Mouse (Mus musculus) neural tube, embryonic 11.5 days (tissue): ENCODE measurements at regions not wholly inside any gene's neighbourhood (a gene's known extent, or its start where the extent isn't known, plus 50 kb on each side); places are given as distances from the start of the nearest gene placed in this dataset.
"Not testable (repeated sequence)": the region's sequence is repeated elsewhere in the genome, so short reads cannot be mapped to it uniquely, and the experiment has no call there.

ENCODE experiments used
- ATAC-seq: fragments of 200-750 bp; cut with Nextera tagmentation; 2 replicates; pipeline ENCODE4 v1.8.0; 2017; ENCODE audit warnings: moderate number of reproducible peaks, mild to moderate bottlenecking, moderate TSS enrichment, moderate library complexity; ENCODE audit not compliant: insufficient read depth, low FRiP score, low TSS enrichment
- DNase-seq: peaks from one replicate; pipeline ENCODE4 v3.0.0-alpha.2; 2015; ENCODE audit warnings: low spot score
- H3K27ac ChIP-seq: fragments of 300-500 bp; sonication (generic); 2 replicates; pipeline ENCODE4 v1.5.1; 2014; ENCODE audit warnings: low read depth, mild to moderate bottlenecking, low read length
- H3K27me3 ChIP-seq: fragments of 300-500 bp; sonication (generic); 2 replicates; pipeline ENCODE4 v1.6.1; 2014; ENCODE audit warnings: mild to moderate bottlenecking, low read length, mixed read lengths; ENCODE audit not compliant: control insufficient read depth, insufficient read depth
- H3K36me3 ChIP-seq: fragments of 300-500 bp; sonication (generic); 2 replicates; pipeline ENCODE4 v1.6.1; 2014; ENCODE audit warnings: mild to moderate bottlenecking, low read length, moderate library complexity, mixed read lengths; ENCODE audit not compliant: control insufficient read depth, insufficient read depth
- H3K4me1 ChIP-seq: fragments of 300-500 bp; sonication (generic); 2 replicates; pipeline ENCODE4 v1.6.1; 2014; ENCODE audit warnings: low read length, mixed read lengths; ENCODE audit not compliant: control insufficient read depth, insufficient read depth
- H3K4me2 ChIP-seq: fragments of 300-500 bp; sonication (generic); 2 replicates; pipeline ENCODE4 v1.6.1; 2014; ENCODE audit warnings: low read depth, mild to moderate bottlenecking, moderate library complexity
- H3K4me3 ChIP-seq: fragments of 300-500 bp; sonication (generic); 2 replicates; pipeline ENCODE4 v1.5.1; 2014; ENCODE audit warnings: low read depth, low read length
- H3K9ac ChIP-seq: fragments of 300-500 bp; sonication (generic); 2 replicates; pipeline ENCODE4 v1.6.1; 2014; ENCODE audit warnings: mild to moderate bottlenecking, low read length
- H3K9me3 ChIP-seq: fragments of 300-500 bp; sonication (generic); 2 replicates; pipeline ENCODE4 v1.6.1; 2016; ENCODE audit warnings: low read length; ENCODE audit not compliant: control insufficient read depth
- WGBS: fragments of 180-500 bp; shearing (Covaris S2); extraction: QIAGEN DNeasy Blood & Tissue Kit; methylation state at CpG from one replicate; pipeline ENCODE4 v1.1.7; 2014; 5-methylcytosine and 5-hydroxymethylcytosine counted together

GRCm38 (mm10) chr7:83392181-83392580, 192.5 kb upstream of the Tmc3 start:
- Histone ChIP-seq H3K9ac (no peak overlapping the region), H3K4me1 (no peaks in the 10 kb centered on the region), H3K9me3 (no peaks in the 10 kb centered on the region), H3K4me2 (no peak overlapping the region), H3K36me3 (no peaks in the 10 kb centered on the region), H3K27me3 (no peaks in the 10 kb centered on the region), H3K27ac (no peak overlapping the region), H3K4me3 (no peak overlapping the region)
- WGBS = 96% methylated on average over 2 of the region's 2 CpGs
- DNase-seq = no peak
- no peak for ATAC-seq

- H3K27ac ChIP-seq = no peak overlapping the region
- no peak for ATAC-seq
- no peak overlapping the region for H3K9ac ChIP-seq
- H3K4me3 ChIP-seq = no peak overlapping the region
- no peaks in the 10 kb centered on the region for H3K27me3 ChIP-seq
- no peak for DNase-seq
- H3K4me2 ChIP-seq = no peak overlapping the region
- H3K9me3 ChIP-seq = no peaks in the 10 kb centered on the region
- H3K36me3 ChIP-seq = no peaks in the 10 kb centered on the region
- H3K4me1 ChIP-seq = no peaks in the 10 kb centered on the region
Measured at GRCm38 (mm10) chr7:83392625-83393024, 192.1 kb upstream of the Tmc3 start.

DNA sequence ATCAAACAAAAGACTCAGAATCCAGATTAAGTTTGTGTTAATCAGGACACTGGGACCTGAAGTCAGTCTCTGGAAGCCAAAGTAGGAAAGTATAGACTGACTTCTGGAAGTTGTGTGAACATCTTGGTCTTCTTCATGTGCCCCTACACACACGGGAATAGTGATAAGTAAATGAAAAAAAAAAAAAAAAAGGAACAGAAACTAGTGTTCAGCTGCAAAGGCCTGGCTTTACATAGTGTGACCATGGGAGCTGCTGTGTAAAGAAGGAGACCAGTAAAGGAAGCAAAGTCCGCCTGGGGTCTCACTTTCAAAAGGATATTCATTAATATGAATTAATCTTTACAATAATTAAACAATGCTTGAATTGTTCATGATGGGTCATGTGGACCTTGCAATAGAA, 190.6 kb upstream of the Tmc3 start:
- no peak for DNase-seq

GRCm38 (mm10) chr7:83399668-83400067, 185.1 kb upstream of the Tmc3 start:
- no peaks in the 10 kb centered on the region for H3K36me3 ChIP-seq
- no peak overlapping the region for H3K27ac ChIP-seq
- no peak overlapping the region for H3K4me3 ChIP-seq
- H3K27me3 ChIP-seq = no peaks in the 10 kb centered on the region
- DNase-seq (no peak), ATAC-seq (no peak)
- H3K4me2 ChIP-seq = no peak overlapping the region
- no peaks in the 10 kb centered on the region for H3K4me1 ChIP-seq
- H3K9ac ChIP-seq = no peak overlapping the region
- no peaks in the 10 kb centered on the region for H3K9me3 ChIP-seq

More for the DNA sequence above, 190.6 kb upstream of the Tmc3 start:
- ATAC-seq = no peak
- 78% methylated on average over 2 of the region's 2 CpGs for WGBS
- Histone ChIP-seq H3K4me3 (no peak overlapping the region), H3K27me3 (no peaks in the 10 kb centered on the region), H3K4me2 (no peak overlapping the region), H3K9ac (no peak overlapping the region), H3K9me3 (no peaks in the 10 kb centered on the region), H3K36me3 (no peaks in the 10 kb centered on the region), H3K4me1 (no peaks in the 10 kb centered on the region), H3K27ac (no peak overlapping the region)

GRCm38 (mm10) chr7:83401001-83401400, 183.7 kb upstream of the Tmc3 start:
- no peak for ATAC-seq
- WGBS = 87% methylated on average over 5 of the region's 5 CpGs
- H3K27ac ChIP-seq = no peak overlapping the region

DNA sequence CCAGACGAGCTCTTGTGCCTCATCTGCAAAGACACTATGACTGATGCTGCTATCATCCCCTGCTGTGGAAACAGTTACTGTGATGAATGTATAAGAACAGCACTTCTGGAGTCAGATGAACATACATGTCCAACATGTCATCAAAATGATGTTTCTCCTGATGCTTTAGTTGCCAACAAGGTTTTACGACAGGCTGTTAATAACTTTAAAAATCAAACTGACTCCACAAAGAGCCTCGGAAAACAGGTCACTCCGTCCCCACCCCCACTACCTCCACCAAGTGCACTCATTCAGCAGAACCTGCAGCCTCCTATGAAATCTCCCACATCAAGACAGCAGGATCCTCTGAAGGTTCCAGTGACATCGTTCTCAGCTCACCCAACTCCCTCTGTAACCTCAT, 172.0 kb upstream of the Tmc3 start:
- not testable (repeated sequence) for H3K9me3 ChIP-seq, H3K36me3 ChIP-seq, ATAC-seq, DNase-seq, H3K4me2 ChIP-seq, H3K4me1 ChIP-seq, H3K9ac ChIP-seq, H3K4me3 ChIP-seq, H3K27ac ChIP-seq, H3K27me3 ChIP-seq
- WGBS = 86% methylated on average over 5 of the region's 5 CpGs

More at GRCm38 (mm10) chr7:83401001-83401400, 183.7 kb upstream of the Tmc3 start:
- Histone ChIP-seq H3K4me1 (no peaks in the 10 kb centered on the region), H3K9me3 (no peaks in the 10 kb centered on the region), H3K27me3 (no peaks in the 10 kb centered on the region), H3K9ac (no peak overlapping the region), H3K4me2 (no peak overlapping the region), H3K4me3 (no peak overlapping the region), H3K36me3 (no peaks in the 10 kb centered on the region)
- DNase-seq = no peak

- Histone ChIP-seq H3K9me3 (no peaks in the 10 kb centered on the region), H3K27me3 (no peaks in the 10 kb centered on the region), H3K4me3 (no peak overlapping the region), H3K4me2 (no peak overlapping the region), H3K27ac (no peak overlapping the region), H3K9ac (no peak overlapping the region), H3K4me1 (peaks cover 4% of the 10 kb centered on the region; the same call in 1 of the 2 replicates), H3K36me3 (no peaks in the 10 kb centered on the region)
- no peak for ATAC-seq
- no peak for DNase-seq
- WGBS = 79% methylated on average over 3 of the region's 3 CpGs
Measured at GRCm38 (mm10) chr7:83429929-83430556, 154.7 kb upstream of the Tmc3 start.

GRCm38 (mm10) chr7:83431094-83431493, 153.6 kb upstream of the Tmc3 start:
- no peaks in the 10 kb centered on the region for H3K9me3 ChIP-seq
- ATAC-seq (no peak), DNase-seq (no peak)
- H3K4me2 ChIP-seq = no peak overlapping the region
- no peaks in the 10 kb centered on the region for H3K36me3 ChIP-seq
- WGBS = 53% methylated on average over 2 of the region's 2 CpGs
- H3K4me1 ChIP-seq = peaks cover 4% of the 10 kb centered on the region; the same call in 1 of the 2 replicates
- no peak overlapping the region for H3K27ac ChIP-seq
- H3K9ac ChIP-seq = no peak overlapping the region
- no peak overlapping the region for H3K4me3 ChIP-seq
- no peaks in the 10 kb centered on the region for H3K27me3 ChIP-seq

- 71% methylated on average over 1 of the region's 1 CpGs for WGBS
- H3K4me3 ChIP-seq = no peak overlapping the region
Measured at GRCm38 (mm10) chr7:83432843-83433242, 151.9 kb upstream of the Tmc3 start.

More at GRCm38 (mm10) chr7:83432843-83433242, 151.9 kb upstream of the Tmc3 start:
- ATAC-seq (no peak), DNase-seq (no peak)
- Histone ChIP-seq H3K9ac (no peak overlapping the region), H3K9me3 (no peaks in the 10 kb centered on the region), H3K4me1 (peaks cover 4% of the 10 kb centered on the region; the same call in 1 of the 2 replicates), H3K27ac (no peak overlapping the region), H3K36me3 (no peaks in the 10 kb centered on the region), H3K4me2 (no peak overlapping the region), H3K27me3 (no peaks in the 10 kb centered on the region)
